Mouse (Mus musculus) neural tube, embryonic 12.5 days (tissue): ENCODE results near the gene Pgrmc1. TPM values are rescaled to one million over a fixed set of nuclear protein-coding genes. Genes with fewer than 3 reads are reported as not detected.

ENCODE experiments used
- ATAC-seq: fragments of 200-750 bp; cut with Nextera tagmentation; 2 replicates; pipeline ENCODE4 v1.8.0; 2017; ENCODE audit warnings: low read depth, mild to moderate bottlenecking, moderate TSS enrichment, moderate library complexity; ENCODE audit not compliant: low FRiP score
- H3K27ac ChIP-seq: fragments of 300-500 bp; sonication (generic); 2 replicates; pipeline ENCODE4 v1.5.1; 2016
- H3K27me3 ChIP-seq: fragments of 300-500 bp; sonication (generic); replicated peaks from 2 replicates; pipeline ENCODE4 v1.6.1; 2016; ENCODE audit warnings: mild to moderate bottlenecking
- H3K36me3 ChIP-seq: fragments of 300-500 bp; sonication (generic); 2 replicates; pipeline ENCODE4 v1.6.1; 2016; ENCODE audit warnings: mild to moderate bottlenecking
- H3K4me1 ChIP-seq: fragments of 300-500 bp; sonication (generic); 2 replicates; pipeline ENCODE4 v1.6.1; 2016
- H3K4me2 ChIP-seq: fragments of 300-500 bp; sonication (generic); replicated peaks from 2 replicates; pipeline ENCODE4 v1.6.1; 2016; ENCODE audit warnings: mild to moderate bottlenecking
- H3K4me3 ChIP-seq: fragments of 300-500 bp; sonication (generic); 2 replicates; pipeline ENCODE4 v1.5.1; 2016
- H3K9ac ChIP-seq: fragments of 300-500 bp; sonication (generic); 2 replicates; pipeline ENCODE4 v1.6.1; 2016; ENCODE audit warnings: mild to moderate bottlenecking
- H3K9me3 ChIP-seq: fragments of 300-500 bp; sonication (generic); 2 replicates; pipeline ENCODE4 v1.6.1; 2016; ENCODE audit warnings: mild to moderate bottlenecking
- WGBS: fragments of 180-500 bp; shearing (Covaris S2); methylation state at CpG from one replicate; pipeline ENCODE4 v1.1.7; 2016; 5-methylcytosine and 5-hydroxymethylcytosine counted together
- polyA plus RNA-seq: library from polyadenylated mRNA; unstranded; fragments of >200 nt; fragmentation: Nextera tagmentation; extraction: Ambion mirVana; gene quantifications from 2 replicates; pipeline ENCODE4 v1.2.1, GENCODE M21; 2016

Gene Pgrmc1
- polyA plus RNA-seq, 1 experiment from 2014 or later: 393 TPM

DNA sequence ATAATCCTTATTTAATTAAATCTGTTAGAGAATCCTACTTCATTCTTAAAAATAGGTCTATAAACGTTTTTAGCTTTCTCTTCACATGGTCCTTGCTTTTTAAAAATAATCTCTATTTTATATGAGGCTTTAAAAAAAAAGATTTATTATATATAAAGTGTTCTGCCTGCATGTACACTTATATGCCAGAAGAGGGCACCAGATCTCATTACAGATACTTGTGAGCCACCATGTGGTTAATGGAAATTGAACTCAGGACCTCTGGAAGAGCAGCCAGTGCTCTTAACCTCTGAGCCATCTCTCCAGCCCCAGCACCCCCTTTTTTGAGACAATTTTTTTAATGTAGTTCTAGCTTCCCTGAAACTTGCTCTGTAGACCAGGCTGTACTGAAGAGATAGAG lies 32.8 kb downstream of the Pgrmc1 start:
- Histone ChIP-seq H3K27me3 (no peaks in the 10 kb centered on the region), H3K9ac (no peak overlapping the region), H3K4me1 (no peaks in the 10 kb centered on the region), H3K36me3 (no peaks in the 10 kb centered on the region), H3K4me3 (no peak overlapping the region), H3K9me3 (no peaks in the 10 kb centered on the region), H3K27ac (no peak overlapping the region), H3K4me2 (no peak overlapping the region)
- ATAC-seq: no peak
- WGBS: 7% methylated on average over 1 of the region's 1 CpGs

GRCm38 (mm10) chrX:36640046-36640445 lies 42.0 kb downstream of the Pgrmc1 start:
- no peak for ATAC-seq
- H3K36me3 ChIP-seq: no peaks in the 10 kb centered on the region
- H3K9ac ChIP-seq: no peak overlapping the region
- WGBS: 80% methylated on average over 6 of the region's 6 CpGs
- H3K27me3 ChIP-seq: no peaks in the 10 kb centered on the region
- H3K9me3 ChIP-seq: no peaks in the 10 kb centered on the region
- no peak overlapping the region for H3K4me2 ChIP-seq
- H3K27ac ChIP-seq: no peak overlapping the region
- no peaks in the 10 kb centered on the region for H3K4me1 ChIP-seq
- H3K4me3 ChIP-seq: no peak overlapping the region

GRCm38 (mm10) chrX:36644657-36645551 lies 46.9 kb downstream of the Pgrmc1 start, which contains the start of gene Akap17b:
Gene Akap17b (minus strand): TSS chrX:36645395.
- 23% methylated on average over 46 of the region's 60 CpGs for WGBS
- Histone ChIP-seq H3K4me2 (peak within 1 kb of the TSS; percentile 55), H3K9ac (peak within 1 kb of the TSS; percentile 53), H3K27me3 (no peaks in the 10 kb centered on the region), H3K4me3 (peak within 1 kb of the TSS; percentile 57), H3K36me3 (no peaks in the 10 kb centered on the region), H3K27ac (no peak within 1 kb of the TSS), H3K9me3 (no peaks in the 10 kb centered on the region), H3K4me1 (no peaks in the 10 kb centered on the region)
- peak; percentile 95 for ATAC-seq

Other genes starting within 250 kb of the Pgrmc1 start
- gene Gm6268, start 196.9 kb upstream of the Pgrmc1 start, polyA plus RNA-seq: not detected in 2 replicates
- gene Gm14569, start 106.4 kb upstream of the Pgrmc1 start, polyA plus RNA-seq: not detected in 2 replicates
- gene Akap17b, start 47.2 kb downstream of the Pgrmc1 start, polyA plus RNA-seq: 4.0 and 4.2 TPM in 2 replicates
- gene Slc25a43, start 145.5 kb downstream of the Pgrmc1 start, polyA plus RNA-seq: 0.72 and 1.4 TPM in 2 replicates
- gene Slc25a5, start 197.4 kb downstream of the Pgrmc1 start, polyA plus RNA-seq: 613 and 624 TPM in 2 replicates